Mouse (Mus musculus): ENCODE measurements around the gene Atp2b1. TPM values are rescaled to one million over a fixed set of nuclear protein-coding genes. Genes with fewer than 3 reads are reported as not detected.
A peak's percentile ranks its signal among the peaks of the same experiment; 100 is the strongest.

Atp2b1 gene
- polyA plus RNA-seq, 1 experiment from 2014 or later, result 160 TPM

- Histone ChIP-seq H3K36me3 (no peaks in the 10 kb centered on the region), H3K9ac (replicated peaks) (no peak overlapping the region), H3K4me2 (replicated peaks) (no peak overlapping the region), H3K4me3 (replicated peaks) (no peak overlapping the region), H3K9me3 (no peaks in the 10 kb centered on the region), H3K27ac (no peak overlapping the region), H3K4me1 (replicated peaks) (peaks cover 5% of the 10 kb centered on the region), H3K27me3 (no peaks in the 10 kb centered on the region)
- WGBS, result 82% methylated on average over 4 of the region's 4 CpGs
- no peak for ATAC-seq
These were observed 10.9 kb downstream of the Atp2b1 start for GRCm38 (mm10) chr10:98925081-98925480.

GRCm38 (mm10) chr10:98926991-98927390, 12.8 kb downstream of the Atp2b1 start:
- Histone ChIP-seq H3K4me3 (replicated peaks) (no peak overlapping the region), H3K9ac (replicated peaks) (no peak overlapping the region), H3K4me2 (replicated peaks) (no peak overlapping the region), H3K9me3 (no peaks in the 10 kb centered on the region), H3K4me1 (replicated peaks) (peaks cover 11% of the 10 kb centered on the region), H3K27me3 (no peaks in the 10 kb centered on the region), H3K36me3 (no peaks in the 10 kb centered on the region), H3K27ac (no peak overlapping the region)
- no peak for ATAC-seq

DNA sequence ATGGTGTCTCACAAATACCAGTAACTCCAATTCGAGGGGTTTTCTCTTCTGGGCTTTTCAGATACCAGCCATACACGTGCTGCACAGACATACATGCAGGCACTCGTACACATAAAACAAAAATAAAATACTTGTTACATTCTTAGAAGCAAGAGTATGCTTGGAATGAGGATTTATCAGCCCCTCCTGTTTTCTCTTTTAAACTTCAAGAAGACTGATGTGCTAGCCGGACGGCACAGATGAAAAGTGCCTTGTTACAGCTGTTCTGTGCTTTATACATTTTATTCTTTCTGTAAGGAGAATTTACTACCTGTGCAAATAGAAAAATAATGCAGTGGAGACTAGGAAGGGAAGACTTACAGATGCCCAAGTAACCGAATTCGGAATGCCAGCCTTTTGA, 15.2 kb downstream of the Atp2b1 start:
- Histone ChIP-seq H3K9ac (replicated peaks) (no peak overlapping the region), H3K27ac (no peak overlapping the region), H3K4me3 (replicated peaks) (no peak overlapping the region), H3K27me3 (no peaks in the 10 kb centered on the region), H3K9me3 (no peaks in the 10 kb centered on the region), H3K36me3 (no peaks in the 10 kb centered on the region), H3K4me2 (replicated peaks) (no peak overlapping the region), H3K4me1 (replicated peaks) (peaks cover 11% of the 10 kb centered on the region)
- ATAC-seq, result no peak
- 79% methylated on average over 7 of the region's 7 CpGs for WGBS

- ATAC-seq, result 0 out of 2 replicates have a peak, but pooled peaks have one; percentile 37
- Histone ChIP-seq H3K4me2 (replicated peaks) (no peak overlapping the region), H3K27me3 (no peaks in the 10 kb centered on the region), H3K9me3 (no peaks in the 10 kb centered on the region), H3K36me3 (no peaks in the 10 kb centered on the region), H3K4me1 (replicated peaks) (peaks cover 11% of the 10 kb centered on the region), H3K4me3 (replicated peaks) (no peak overlapping the region), H3K27ac (no peak overlapping the region), H3K9ac (replicated peaks) (0 out of 2 replicates have a peak overlapping the region, but pooled peaks have one; percentile 19)
- WGBS, result 37% methylated on average over 11 of the region's 11 CpGs
These were observed 15.9 kb downstream of the Atp2b1 start for GRCm38 (mm10) chr10:98930143-98930542.

DNA sequence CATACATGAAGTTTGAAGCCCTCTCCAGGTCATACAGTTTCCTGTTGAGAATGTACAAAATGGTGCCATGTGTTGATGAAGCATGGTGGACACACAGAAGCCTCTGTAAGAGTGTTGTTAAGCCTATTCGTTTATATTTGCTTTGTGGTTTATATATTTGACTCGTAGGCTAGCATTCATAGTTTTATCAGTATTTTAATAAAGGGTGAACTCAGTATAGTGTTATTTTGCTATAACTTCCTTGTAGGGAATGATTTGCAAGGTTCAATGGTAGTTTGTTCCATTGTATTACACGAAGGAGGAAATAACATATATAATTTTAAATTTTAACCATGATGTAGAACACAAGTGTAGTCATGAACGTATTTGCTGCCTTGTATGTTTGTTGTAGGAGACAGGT, 25.9 kb downstream of the Atp2b1 start:
- Histone ChIP-seq H3K4me2 (replicated peaks) (no peak overlapping the region), H3K4me3 (replicated peaks) (no peak overlapping the region), H3K9me3 (no peaks in the 10 kb centered on the region), H3K9ac (replicated peaks) (no peak overlapping the region), H3K27me3 (no peaks in the 10 kb centered on the region), H3K4me1 (replicated peaks) (peaks cover 9% of the 10 kb centered on the region), H3K36me3 (no peaks in the 10 kb centered on the region), H3K27ac (no peak overlapping the region)
- no peak for ATAC-seq
- WGBS, result 92% methylated on average over 4 of the region's 4 CpGs

GRCm38 (mm10) chr10:98940799-98941198, 26.6 kb downstream of the Atp2b1 start:
- H3K27me3 ChIP-seq, result no peaks in the 10 kb centered on the region
- no peaks in the 10 kb centered on the region for H3K9me3 ChIP-seq
- H3K4me3 ChIP-seq (replicated peaks), result no peak overlapping the region
- no peak overlapping the region for H3K9ac ChIP-seq (replicated peaks)
- no peak overlapping the region for H3K27ac ChIP-seq
- H3K4me1 ChIP-seq (replicated peaks), result peaks cover 9% of the 10 kb centered on the region
- ATAC-seq, result no peak; the same call in 1 of the 2 replicates
- no peaks in the 10 kb centered on the region for H3K36me3 ChIP-seq
- WGBS, result 91% methylated on average over 2 of the region's 2 CpGs
- H3K4me2 ChIP-seq (replicated peaks), result no peak overlapping the region

DNA sequence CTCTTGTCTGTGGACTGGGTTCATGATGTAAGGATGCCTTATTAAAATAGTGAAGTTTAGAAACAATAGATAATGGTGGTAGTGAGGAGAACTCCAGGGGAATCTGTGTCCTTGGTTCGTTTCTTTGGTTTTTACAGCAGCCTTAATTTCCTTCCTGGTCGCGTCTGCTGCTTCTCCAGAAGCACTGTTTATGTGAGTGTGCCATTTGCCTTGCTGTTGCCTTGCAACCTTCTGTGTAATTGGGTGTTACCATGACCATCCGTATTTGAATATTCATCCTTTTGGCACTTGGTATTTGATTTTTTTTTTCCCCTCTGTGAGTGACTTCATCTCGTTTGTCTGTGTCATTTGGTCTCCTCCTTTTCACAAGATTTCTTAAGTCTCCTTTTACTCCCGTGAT, 27.8 kb downstream of the Atp2b1 start:
- no peak overlapping the region for H3K4me3 ChIP-seq (replicated peaks)
- H3K36me3 ChIP-seq, result no peaks in the 10 kb centered on the region
- H3K27ac ChIP-seq, result no peak overlapping the region
- no peak overlapping the region for H3K4me2 ChIP-seq (replicated peaks)
- H3K9me3 ChIP-seq, result no peaks in the 10 kb centered on the region
- H3K9ac ChIP-seq (replicated peaks), result no peak overlapping the region
- H3K27me3 ChIP-seq, result no peaks in the 10 kb centered on the region
- 72% methylated on average over 6 of the region's 6 CpGs for WGBS
- ATAC-seq, result no peak
- peaks cover 9% of the 10 kb centered on the region for H3K4me1 ChIP-seq (replicated peaks)

GRCm38 (mm10) chr10:98942999-98943398, 28.8 kb downstream of the Atp2b1 start:
- ATAC-seq, result no peak
- Histone ChIP-seq H3K9ac (replicated peaks) (no peak overlapping the region), H3K36me3 (no peaks in the 10 kb centered on the region), H3K4me1 (replicated peaks) (peaks cover 18% of the 10 kb centered on the region), H3K4me3 (replicated peaks) (no peak overlapping the region), H3K27ac (no peak overlapping the region), H3K4me2 (replicated peaks) (no peak overlapping the region), H3K9me3 (no peaks in the 10 kb centered on the region), H3K27me3 (no peaks in the 10 kb centered on the region)
- WGBS, result 91% methylated on average over 8 of the region's 8 CpGs

DNA sequence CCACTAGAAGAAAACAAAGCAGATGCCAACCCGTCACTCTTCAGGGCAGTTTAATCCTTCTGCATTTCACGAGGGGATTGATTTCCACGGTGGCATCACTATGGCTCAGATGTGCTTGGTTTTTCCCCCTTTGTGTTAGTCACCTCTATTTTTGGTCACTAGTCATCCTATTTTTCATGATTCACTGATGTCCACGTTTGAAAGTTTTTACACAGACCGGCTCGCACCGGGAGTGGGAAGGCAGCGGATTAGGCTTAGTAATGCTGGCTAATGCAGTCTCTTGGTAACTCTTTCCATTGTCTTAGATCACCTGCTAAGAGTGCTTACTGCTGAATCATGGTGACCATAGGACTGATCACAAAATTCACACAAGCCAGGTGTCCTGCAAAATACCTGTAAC, 29.7 kb downstream of the Atp2b1 start:
- Histone ChIP-seq H3K9me3 (no peaks in the 10 kb centered on the region), H3K4me1 (replicated peaks) (peaks cover 21% of the 10 kb centered on the region), H3K27me3 (no peaks in the 10 kb centered on the region), H3K4me2 (replicated peaks) (no peak overlapping the region), H3K36me3 (no peaks in the 10 kb centered on the region), H3K4me3 (replicated peaks) (no peak overlapping the region), H3K9ac (replicated peaks) (no peak overlapping the region), H3K27ac (no peak overlapping the region)
- WGBS, result 62% methylated on average over 8 of the region's 8 CpGs
- no peak for ATAC-seq

GRCm38 (mm10) chr10:98946031-98946791, 32.0 kb downstream of the Atp2b1 start:
- ATAC-seq, result no peak
- Histone ChIP-seq H3K4me3 (replicated peaks) (no peak overlapping the region), H3K4me1 (replicated peaks) (peaks cover 17% of the 10 kb centered on the region), H3K9me3 (no peaks in the 10 kb centered on the region), H3K27ac (no peak overlapping the region), H3K27me3 (no peaks in the 10 kb centered on the region), H3K4me2 (replicated peaks) (no peak overlapping the region), H3K9ac (replicated peaks) (no peak overlapping the region), H3K36me3 (no peaks in the 10 kb centered on the region)
- 76% methylated on average over 9 of the region's 9 CpGs for WGBS

DNA sequence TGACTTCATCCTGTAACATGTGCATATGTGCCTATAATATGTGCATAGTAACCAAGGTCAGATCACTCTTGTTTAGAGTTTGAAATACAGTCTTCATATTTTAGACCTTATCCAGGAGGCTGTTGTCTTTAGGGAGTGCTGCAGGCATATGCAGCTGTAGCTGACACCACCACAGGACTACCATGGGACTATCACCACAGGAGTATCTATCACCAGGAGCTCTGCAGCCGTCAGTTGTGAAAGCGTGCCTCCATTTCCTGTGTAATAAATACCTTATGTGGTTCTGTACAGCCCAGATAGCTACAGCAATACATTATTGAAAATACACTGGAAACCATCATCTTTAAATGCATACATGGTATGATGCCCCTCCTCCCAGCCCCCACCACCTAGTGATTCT, 33.0 kb downstream of the Atp2b1 start:
- WGBS, result 70% methylated on average over 2 of the region's 2 CpGs
- Histone ChIP-seq H3K36me3 (no peaks in the 10 kb centered on the region), H3K27ac (no peak overlapping the region), H3K9me3 (no peaks in the 10 kb centered on the region), H3K4me1 (replicated peaks) (peaks cover 12% of the 10 kb centered on the region), H3K4me3 (replicated peaks) (no peak overlapping the region), H3K27me3 (no peaks in the 10 kb centered on the region), H3K4me2 (replicated peaks) (no peak overlapping the region), H3K9ac (replicated peaks) (no peak overlapping the region)
- no peak for ATAC-seq

DNA sequence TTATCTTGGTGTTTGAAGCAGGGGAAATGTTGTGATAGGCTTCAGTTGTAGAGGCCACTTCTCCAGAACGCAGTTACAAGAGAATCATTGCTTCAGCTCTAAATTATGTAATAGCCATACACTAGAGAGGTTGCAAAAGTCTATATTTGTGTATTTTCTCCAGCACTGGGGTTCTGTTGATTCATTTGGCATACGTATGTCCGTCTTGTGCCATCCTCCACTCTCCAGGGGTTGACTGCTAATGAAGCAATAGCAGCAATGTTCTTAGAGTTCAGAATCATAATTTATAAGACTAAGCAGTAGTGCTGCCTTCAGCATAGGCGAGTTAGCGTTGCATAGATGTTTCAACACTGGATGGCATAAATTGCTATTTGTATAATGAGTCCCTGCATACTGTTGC, 33.9 kb downstream of the Atp2b1 start:
- peaks cover 12% of the 10 kb centered on the region for H3K4me1 ChIP-seq (replicated peaks)
- no peak overlapping the region for H3K4me2 ChIP-seq (replicated peaks)
- no peaks in the 10 kb centered on the region for H3K27me3 ChIP-seq
- no peak overlapping the region for H3K4me3 ChIP-seq (replicated peaks)
- H3K27ac ChIP-seq, result no peak overlapping the region
- H3K36me3 ChIP-seq, result no peaks in the 10 kb centered on the region
- no peak for ATAC-seq
- H3K9ac ChIP-seq (replicated peaks), result no peak overlapping the region
- 82% methylated on average over 5 of the region's 5 CpGs for WGBS
- no peaks in the 10 kb centered on the region for H3K9me3 ChIP-seq

- no peak overlapping the region for H3K4me2 ChIP-seq (replicated peaks)
- H3K27me3 ChIP-seq, result no peaks in the 10 kb centered on the region
- no peak for ATAC-seq
- H3K9me3 ChIP-seq, result no peaks in the 10 kb centered on the region
- H3K4me3 ChIP-seq (replicated peaks), result no peak overlapping the region
- 85% methylated on average over 1 of the region's 1 CpGs for WGBS
- H3K9ac ChIP-seq (replicated peaks), result no peak overlapping the region
- peaks cover 12% of the 10 kb centered on the region for H3K4me1 ChIP-seq (replicated peaks)
- H3K36me3 ChIP-seq, result no peaks in the 10 kb centered on the region
- no peak overlapping the region for H3K27ac ChIP-seq
These were observed 35.5 kb downstream of the Atp2b1 start for GRCm38 (mm10) chr10:98949750-98950149.

Data from midbrain, embryonic 13.5 days (tissue).